Mouse (Mus musculus) erythroblast, embryonic 14.5 days (primary cell): Measurements from ENCODE around the gene Rasa3.

Source experiments
- GATA1 ChIP-seq: IDR thresholded peaks from 2 replicates; pipeline ENCODE4 v1.6.1; 2012; ENCODE audit warnings: low read length, inconsistent platforms, mixed read lengths
- TAL1 ChIP-seq: IDR thresholded peaks from 3 replicates; pipeline ENCODE4 v1.6.1; 2012; ENCODE audit warnings: low read length, inconsistent platforms, mixed read lengths

- no peak for TF ChIP-seq GATA1
- TF ChIP-seq TAL1 = no peak
Measured at GRCm38 (mm10) chr8:13696157-13696556, 18.8 kb upstream of the Rasa3 start.
